Mouse (Mus musculus) ovary, postnatal 10 days (tissue): ENCODE measurements around the gene Olfr495.

ENCODE experiments used
- DNase-seq: peaks from one replicate; pipeline ENCODE4 v3.0.0; 2022; ENCODE audit warnings: low spot score

Gene Olfr495

GRCm38 (mm10) chr7:108392867-108393266 is at the start of gene Olfr495:
Gene Olfr495 (plus strand): TSS chr7:108393167.
- DNase-seq: no peak

- DNase-seq: no peak
These were observed 46.1 kb upstream of the Olfr495 start, which contains the start of gene Olfr493 for GRCm38 (mm10) chr7:108346879-108347278. Gene Olfr493 (minus strand): TSS chr7:108346979.

GRCm38 (mm10) chr7:108365035-108365434 is 27.9 kb upstream of the Olfr495 start, which contains the start of gene Olfr494:
Gene Olfr494 (plus strand): TSS chr7:108365335.
- DNase-seq: no peak

- DNase-seq: no peak
These were observed 27.2 kb downstream of the Olfr495 start, which contains the start of gene Olfr497 for GRCm38 (mm10) chr7:108420121-108420520. Gene Olfr497 (plus strand): TSS chr7:108420421.
